Mouse (Mus musculus) gastrocnemius, adult 2 months (tissue): ENCODE measurements at regions not wholly inside any gene's neighbourhood (a gene's known extent, or its start where the extent isn't known, plus 50 kb on each side); places are given as distances from the start of the nearest gene placed in this dataset.
"Not testable (repeated sequence)": the region's sequence is repeated elsewhere in the genome, so short reads cannot be mapped to it uniquely, and the experiment has no call there.

Experiments used
- DNase-seq: peaks from one replicate; pipeline ENCODE4 v3.0.0; 2022
- H3K27ac ChIP-seq: fragments of 200-600 bp; 2 replicates; pipeline ENCODE4 v1.8.1; 2022; ENCODE audit warnings: mild to moderate bottlenecking
- H3K4me3 ChIP-seq: fragments of 200-600 bp; 2 replicates; pipeline ENCODE4 v1.8.1; 2022; ENCODE audit warnings: mild to moderate bottlenecking, moderate library complexity
- CTCF ChIP-seq: fragments of 200-600 bp; IDR thresholded peaks from 2 replicates; pipeline ENCODE4 v1.8.1; 2022; ENCODE audit warnings: antibody characterized with exemption, mild to moderate bottlenecking, moderate library complexity
- intact Hi-C: fragments of 180-260 bp; cut with DNase I; formaldehyde crosslinking; loops from one replicate; pipeline ENCODE4 v1.15.1; 2025

DNA sequence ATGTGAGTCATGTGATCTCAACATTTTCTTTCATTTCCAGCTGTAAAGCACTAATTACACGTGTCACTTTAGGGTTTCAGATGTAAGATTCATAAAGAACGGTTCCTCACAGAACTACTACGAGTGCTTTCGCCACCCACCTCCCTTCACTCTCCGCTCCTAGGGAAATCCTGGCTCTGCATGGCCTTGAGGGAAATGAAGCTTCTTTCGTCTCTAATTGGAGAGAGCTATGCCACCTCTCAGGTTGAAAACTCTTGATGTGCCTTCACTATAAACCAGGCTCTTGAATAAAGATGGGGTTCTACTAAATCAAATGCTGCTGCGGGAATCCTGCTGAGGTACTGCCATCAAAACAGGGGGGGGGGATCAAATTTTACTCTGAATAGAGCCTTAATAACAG, 686.0 kb upstream of the Hs3st1 start:
- H3K27ac ChIP-seq = no peak overlapping the region
- H3K4me3 ChIP-seq = no peak overlapping the region
- TF ChIP-seq CTCF = no peak
- DNase-seq = no peak
- intact Hi-C loops = no loop called here

DNA sequence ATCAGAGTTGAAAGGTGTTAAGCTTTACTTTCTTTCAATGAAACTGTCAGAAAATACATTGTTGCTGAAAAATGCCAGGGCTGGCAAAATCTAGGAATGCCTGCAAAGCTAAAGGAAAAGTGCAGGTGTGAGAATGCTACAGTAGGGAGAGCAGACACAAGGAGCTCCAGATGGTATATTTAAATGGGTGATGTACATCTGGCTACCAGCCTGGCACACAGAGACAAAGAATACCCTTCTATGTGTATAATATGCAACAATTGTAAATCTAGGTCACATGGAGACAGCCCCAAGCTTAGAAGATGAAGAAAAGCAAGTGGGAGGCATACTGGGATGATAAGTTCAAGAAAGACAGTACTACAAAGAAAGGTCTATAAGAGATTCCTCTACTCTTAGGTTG, 647.4 kb upstream of the Hs3st1 start:
- no peak overlapping the region for H3K4me3 ChIP-seq
- no peak for TF ChIP-seq CTCF
- no peak for DNase-seq
- intact Hi-C loops = no loop called here
- H3K27ac ChIP-seq = no peak overlapping the region

DNA sequence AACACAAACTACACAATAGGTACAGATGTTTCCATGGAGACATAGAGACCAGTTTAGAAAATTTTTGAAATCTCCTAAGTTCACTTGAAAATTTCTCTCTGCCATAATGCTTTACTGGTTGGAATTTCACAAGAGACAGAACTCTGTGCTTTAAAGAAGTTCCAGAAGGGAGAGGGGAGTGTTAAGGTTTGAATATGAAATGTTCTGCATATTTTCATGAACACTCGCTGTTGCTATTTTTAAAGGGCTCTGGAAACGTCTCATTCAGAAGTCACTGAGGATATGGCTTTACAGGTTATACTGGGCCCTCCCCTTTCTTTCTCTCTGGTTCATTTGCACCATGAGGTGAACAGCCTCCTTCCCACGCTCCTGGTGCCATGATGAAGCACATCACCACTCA, 639.5 kb upstream of the Hs3st1 start:
- Histone ChIP-seq H3K4me3 (no peak overlapping the region), H3K27ac (no peak overlapping the region)
- intact Hi-C loops = no loop called here
- TF ChIP-seq CTCF = no peak
- DNase-seq = no peak

DNA sequence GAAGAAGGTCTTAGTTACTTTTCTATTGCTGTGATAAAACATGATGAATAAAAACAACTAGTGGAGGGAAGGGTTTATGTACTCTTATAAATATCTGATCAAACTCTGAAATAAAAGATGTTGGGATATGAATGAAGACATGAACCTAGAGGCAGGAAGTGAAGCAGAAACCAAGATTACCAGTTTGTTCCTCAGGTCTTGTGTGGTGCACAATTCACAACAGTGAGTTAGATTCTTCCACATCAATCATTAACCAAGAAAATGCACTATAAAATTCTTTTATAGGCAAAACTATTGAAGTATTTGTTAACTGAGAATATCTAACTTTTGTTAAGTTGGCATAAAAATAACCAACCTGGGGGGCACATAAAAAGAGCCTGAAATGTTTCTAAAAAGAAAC, 634.3 kb upstream of the Hs3st1 start:
- no peak for DNase-seq
- Histone ChIP-seq H3K4me3 (no peak overlapping the region), H3K27ac (no peak overlapping the region)
- intact Hi-C loops = no loop called here
- TF ChIP-seq CTCF = no peak

DNA sequence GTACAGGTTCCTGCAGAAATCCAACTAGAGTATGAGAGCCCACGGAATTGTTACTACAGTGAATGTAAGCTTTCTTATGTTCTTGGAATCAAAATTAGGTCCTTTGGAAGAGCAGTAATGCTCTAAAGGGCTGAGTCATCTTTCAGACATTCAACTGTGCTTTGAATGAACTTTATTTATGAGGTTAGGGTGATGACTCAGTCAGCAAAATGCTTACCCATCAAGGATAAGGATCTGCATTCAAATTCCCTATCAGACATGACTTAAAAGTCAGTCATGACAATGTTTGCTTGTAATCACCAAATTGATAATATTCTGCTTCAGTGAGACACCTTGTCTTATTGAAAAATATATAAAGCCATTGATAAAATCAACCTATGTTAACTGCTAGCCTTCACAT, 611.7 kb upstream of the Hs3st1 start:
- Histone ChIP-seq H3K27ac (no peak overlapping the region), H3K4me3 (no peak overlapping the region)
- intact Hi-C loops = no loop called here
- no peak for DNase-seq
- TF ChIP-seq CTCF = no peak

DNA sequence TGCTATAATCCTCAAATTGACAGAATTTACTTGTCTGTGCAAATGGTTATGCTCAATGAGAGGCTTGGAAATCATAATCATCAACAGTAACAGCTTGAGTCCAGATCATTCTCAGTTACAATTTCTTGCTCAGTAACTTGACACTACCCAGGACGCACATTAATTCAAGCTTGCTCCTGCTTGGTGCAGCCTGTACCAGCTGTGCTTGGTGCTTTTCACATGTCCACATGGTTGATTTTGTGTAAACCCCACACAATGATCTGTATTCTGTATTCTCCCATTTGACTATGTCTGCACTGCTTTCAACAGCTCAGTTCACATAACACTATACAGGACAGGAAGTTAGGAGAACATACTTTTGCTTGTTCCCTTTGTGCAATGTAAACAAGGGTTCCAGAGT, 576.0 kb upstream of the Hs3st1 start:
- DNase-seq = no peak
- no peak overlapping the region for H3K27ac ChIP-seq
- intact Hi-C loops = no loop called here
- H3K4me3 ChIP-seq = no peak overlapping the region
- no peak for TF ChIP-seq CTCF

DNA sequence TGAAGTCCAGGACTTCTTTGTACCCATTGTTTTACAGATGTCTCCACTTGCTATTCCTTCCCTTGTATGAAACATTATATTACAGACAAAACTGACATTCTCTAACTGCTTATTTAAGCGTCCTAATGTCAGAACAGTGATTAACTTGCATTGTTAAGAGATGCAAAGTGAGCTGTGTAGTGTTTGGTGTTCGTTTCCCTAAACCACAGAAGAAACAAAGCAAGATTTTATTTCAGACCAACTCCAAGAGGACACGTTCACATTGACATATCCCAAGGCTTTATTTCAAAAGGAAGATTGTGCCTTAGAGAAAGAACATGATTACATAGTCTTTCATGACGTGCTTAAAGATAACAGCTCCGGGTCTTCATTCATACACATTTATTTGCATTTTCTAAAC, 553.2 kb upstream of the Hs3st1 start:
- no peak for DNase-seq
- Histone ChIP-seq H3K27ac (no peak overlapping the region), H3K4me3 (no peak overlapping the region)
- intact Hi-C loops = no loop called here
- no peak for TF ChIP-seq CTCF

DNA sequence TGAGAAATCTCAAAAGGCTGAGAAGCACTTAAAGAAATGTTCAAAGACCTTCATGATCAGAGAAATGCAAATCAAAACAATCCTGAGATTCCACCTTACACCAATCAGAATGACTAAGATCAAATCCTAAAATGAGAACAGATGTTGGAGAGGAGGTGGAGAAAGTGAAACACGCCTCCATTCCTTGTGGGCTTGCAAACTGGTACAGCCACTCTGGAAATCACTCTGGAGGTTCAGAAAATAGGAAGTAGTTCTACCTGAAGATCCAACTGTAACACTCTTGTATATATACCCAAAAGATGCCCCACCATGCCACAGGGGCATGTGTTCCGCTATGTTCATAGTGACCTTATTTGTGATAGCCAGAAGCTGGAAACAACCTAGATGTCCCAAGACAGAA, 549.5 kb upstream of the Hs3st1 start:
- intact Hi-C loops, H3K27ac ChIP-seq, DNase-seq, H3K4me3 ChIP-seq: not testable (repeated sequence)

DNA sequence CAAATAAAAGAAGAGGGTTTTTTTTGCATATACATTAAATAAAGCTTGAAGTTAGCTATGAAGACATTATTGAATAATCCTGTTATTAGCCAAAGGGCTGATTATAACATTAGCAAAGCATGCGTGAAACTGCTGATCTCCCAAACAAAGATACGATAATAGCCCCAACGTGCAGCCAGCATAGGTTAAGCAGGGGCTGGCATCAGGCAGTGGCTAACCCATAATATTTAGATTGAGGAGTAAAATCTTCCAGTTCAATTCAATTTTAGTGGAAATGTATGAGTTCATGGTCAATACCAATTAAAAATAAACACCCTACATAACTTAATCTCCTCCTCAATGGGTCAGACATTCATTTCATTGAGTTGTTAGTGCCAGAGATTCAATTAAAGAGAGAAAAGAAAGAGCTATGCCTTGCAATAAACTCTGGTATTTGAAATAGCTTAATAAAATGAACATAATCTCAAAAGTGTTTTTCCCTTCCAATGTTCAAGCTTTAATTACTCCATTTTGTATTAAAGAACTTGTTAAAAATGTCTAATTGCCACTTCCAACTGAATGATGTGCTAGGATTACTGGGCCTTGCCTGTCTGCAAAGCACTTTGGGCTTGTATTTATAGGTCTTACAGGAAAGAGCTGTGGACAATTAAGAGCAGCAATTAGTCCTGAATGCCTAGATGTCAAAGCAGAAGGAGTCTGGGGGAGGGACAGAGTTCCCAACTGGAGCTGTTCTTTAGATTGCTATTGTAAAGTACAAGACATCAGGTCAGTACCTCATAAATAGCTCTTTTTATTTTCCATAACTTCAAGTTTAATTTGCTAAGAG, 539.8 kb upstream of the Hs3st1 start:
- TF ChIP-seq CTCF = no peak
- Histone ChIP-seq H3K27ac (no peak overlapping the region), H3K4me3 (no peak overlapping the region)
- intact Hi-C loops = no loop called here
- no peak for DNase-seq

DNA sequence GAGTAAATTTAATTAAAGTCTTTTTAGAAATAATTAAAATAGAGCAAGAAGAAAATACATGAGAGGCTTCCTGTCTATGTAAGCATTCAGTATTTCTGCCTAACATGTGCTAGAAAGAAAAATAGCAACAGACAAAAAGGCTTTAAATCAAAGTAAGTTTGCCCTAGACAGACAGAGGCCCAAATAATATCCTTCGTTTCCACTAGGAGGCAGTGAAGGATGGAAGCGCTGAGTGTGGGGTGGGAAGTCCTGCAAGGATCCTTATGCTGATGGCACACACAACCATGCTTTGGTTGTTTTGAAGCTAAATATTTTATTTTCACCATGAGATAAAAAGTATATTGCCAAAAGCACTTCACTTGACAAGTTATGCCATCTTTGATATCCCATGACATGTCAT, 527.1 kb upstream of the Hs3st1 start:
- no peak overlapping the region for H3K4me3 ChIP-seq
- peak; percentile 34; the same call in 1 of the 2 replicates for TF ChIP-seq CTCF
- intact Hi-C loops = no loop called here
- no peak overlapping the region for H3K27ac ChIP-seq
- DNase-seq = no peak

DNA sequence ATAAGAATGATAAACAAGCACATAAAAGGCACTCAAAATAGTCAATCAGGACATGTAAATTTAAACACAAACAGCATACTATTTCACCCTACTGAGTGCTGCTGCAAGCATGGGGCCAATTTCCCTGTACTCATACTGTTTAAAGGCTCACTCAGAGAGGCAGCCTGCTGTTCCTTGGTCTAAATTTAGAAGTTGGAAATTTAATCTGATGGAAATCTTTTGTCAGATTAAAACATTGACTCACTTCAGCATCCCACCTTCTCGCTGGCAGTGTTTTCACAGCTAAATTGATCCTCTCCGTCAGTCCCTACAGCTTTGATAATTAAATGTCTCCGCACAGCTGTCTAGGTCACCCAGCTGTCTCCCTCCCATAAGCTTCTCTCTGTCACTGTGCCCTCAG, 491.4 kb upstream of the Hs3st1 start:
- no peak for DNase-seq
- no peak for TF ChIP-seq CTCF
- intact Hi-C loops = no loop called here

More for the DNA sequence above, 491.4 kb upstream of the Hs3st1 start:
- no peak overlapping the region for H3K27ac ChIP-seq
- no peak overlapping the region for H3K4me3 ChIP-seq
